Mouse (Mus musculus): ENCODE results near the gene Aldh1a2. TPM values are rescaled to one million over a fixed set of nuclear protein-coding genes. Genes with fewer than 3 reads are reported as not detected.

The Aldh1a2 gene
- total RNA-seq, 2 experiments from 2014 or later, result 5.6 to 7.9 TPM

GRCm38 (mm10) chr9:71278741-71279140, 63.2 kb downstream of the Aldh1a2 start:
- DNase-seq (ENCODE audit: low spot score in 2 of 2), result no peak
- intact Hi-C loops (cut with DNase I), result no loop called here

- DNase-seq (ENCODE audit: low spot score in 2 of 2), result no peak
- intact Hi-C loops (cut with DNase I), result no loop called here
Observed at GRCm38 (mm10) chr9:71283156-71283555, 67.6 kb downstream of the Aldh1a2 start.

- intact Hi-C loops (cut with DNase I), result no loop called here
Observed at GRCm38 (mm10) chr9:71285231-71285630, 69.6 kb downstream of the Aldh1a2 start.

DNA sequence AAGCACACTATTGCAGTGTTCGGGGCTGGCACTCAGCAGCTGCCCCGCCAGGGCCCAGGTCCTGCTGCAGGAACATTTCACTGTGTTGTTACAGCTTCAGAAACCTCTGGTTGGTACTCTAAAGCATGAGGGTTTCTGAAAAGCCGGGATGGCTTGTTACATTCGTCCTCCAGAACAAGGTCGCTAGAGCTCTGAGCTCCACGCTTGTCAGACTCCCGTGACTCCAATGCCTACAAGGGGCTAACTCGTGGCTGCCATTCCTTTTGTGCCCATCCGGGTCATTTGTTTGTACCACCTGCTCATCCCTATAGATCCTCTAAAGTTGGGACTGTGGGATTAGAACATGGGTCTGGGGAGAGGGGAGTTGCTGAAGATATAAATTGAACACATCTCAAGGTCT, 70.8 kb downstream of the Aldh1a2 start:
- DNase-seq (ENCODE audit: low spot score in 2 of 2), result no peak
- intact Hi-C loops (cut with DNase I), result no loop called here

More at GRCm38 (mm10) chr9:71285231-71285630, 69.6 kb downstream of the Aldh1a2 start:
- DNase-seq (ENCODE audit: low spot score in 2 of 2), result no peak

GRCm38 (mm10) chr9:71288738-71289137, 73.1 kb downstream of the Aldh1a2 start:
- no peak for DNase-seq (ENCODE audit: low spot score in 2 of 2)
- intact Hi-C loops (cut with DNase I), result no loop called here

GRCm38 (mm10) chr9:71289810-71290209, 74.2 kb downstream of the Aldh1a2 start:
- intact Hi-C loops (cut with DNase I), result no loop called here
- DNase-seq (ENCODE audit: low spot score in 2 of 2), result no peak

DNA sequence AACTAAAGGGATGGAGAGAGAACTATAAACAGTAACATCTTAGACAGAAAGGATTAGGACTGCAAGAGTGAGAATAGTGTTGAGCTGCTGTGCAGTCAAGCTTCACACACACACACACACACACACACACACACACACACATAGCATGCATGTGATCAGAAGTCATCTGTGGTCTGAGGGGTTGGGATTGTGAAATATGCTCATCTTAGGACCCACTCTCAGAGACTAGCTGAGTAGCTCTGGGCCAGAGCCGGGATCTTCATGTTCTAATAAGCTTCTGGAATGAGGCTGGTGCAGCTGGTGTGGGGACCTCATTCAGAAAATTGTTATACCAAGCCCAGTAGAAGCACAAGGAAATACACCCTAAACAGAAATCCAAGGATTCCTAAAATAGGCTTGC, 75.1 kb downstream of the Aldh1a2 start:
- intact Hi-C loops (cut with DNase I), result no loop called here

DNA sequence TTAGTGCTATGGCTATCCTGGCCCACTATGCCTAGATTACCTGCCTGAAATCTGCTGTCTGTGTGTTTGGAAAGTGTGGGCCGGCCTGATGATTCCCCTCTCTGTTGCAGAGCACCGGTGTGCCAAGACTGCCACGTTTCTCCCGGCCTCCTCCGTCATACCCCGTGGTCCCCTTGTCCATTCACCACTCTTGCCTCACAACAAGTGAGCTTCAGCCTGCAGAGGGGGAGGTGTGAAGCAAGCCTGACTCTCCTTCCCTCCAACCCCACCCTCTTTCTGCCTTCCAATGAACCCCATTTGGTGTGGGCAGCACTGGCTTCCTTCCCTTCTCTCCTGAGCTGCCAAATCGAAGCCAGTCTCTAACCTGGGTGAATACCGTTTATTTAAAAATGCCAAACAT, 79.9 kb downstream of the Aldh1a2 start:
- intact Hi-C loops (cut with DNase I), result no loop called here
- no peak for DNase-seq (ENCODE audit: low spot score in 2 of 2)

More for the DNA sequence above, 75.1 kb downstream of the Aldh1a2 start:
- DNase-seq (ENCODE audit: low spot score in 2 of 2), result no peak

GRCm38 (mm10) chr9:71303594-71303993, 88.0 kb downstream of the Aldh1a2 start:
- DNase-seq (ENCODE audit: low spot score in 2 of 2), result no peak
- intact Hi-C loops (cut with DNase I), result no loop called here

DNA sequence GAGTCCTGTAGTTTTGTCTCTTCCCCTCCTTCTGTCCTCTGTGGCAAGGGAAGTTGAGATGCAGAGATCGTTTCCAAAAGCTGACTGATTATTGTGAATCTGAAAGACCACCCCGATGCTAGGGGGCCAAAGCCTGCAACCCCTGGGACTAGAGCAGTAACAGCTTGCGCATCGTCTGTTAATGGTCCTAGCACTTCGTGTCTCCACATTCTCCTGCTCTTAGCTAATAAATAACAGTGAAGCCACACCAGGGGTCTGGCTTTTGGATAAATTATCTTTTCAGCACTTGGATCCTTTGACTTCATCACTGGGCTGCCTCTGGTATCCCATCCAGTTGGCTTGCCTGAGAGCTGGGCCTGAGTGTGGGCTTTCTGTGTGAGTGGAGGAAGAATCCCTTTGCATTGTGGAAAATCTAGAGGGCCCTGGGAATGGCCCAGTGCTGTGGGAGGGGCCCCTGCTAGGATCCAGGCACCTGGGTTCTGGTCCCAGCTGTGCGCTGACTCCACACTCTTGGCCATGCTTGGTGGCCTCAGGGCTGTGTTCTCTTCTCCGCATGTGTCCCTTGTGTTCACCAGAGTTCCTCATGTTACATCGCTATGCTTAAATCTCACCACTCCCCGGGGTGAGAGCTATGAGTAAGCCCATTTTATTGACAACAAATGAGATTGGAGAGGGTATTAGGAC, 91.7 kb downstream of the Aldh1a2 start:
- intact Hi-C loops (cut with DNase I), result no loop called here
- DNase-seq (ENCODE audit: low spot score in 2 of 2), result no peak

DNA sequence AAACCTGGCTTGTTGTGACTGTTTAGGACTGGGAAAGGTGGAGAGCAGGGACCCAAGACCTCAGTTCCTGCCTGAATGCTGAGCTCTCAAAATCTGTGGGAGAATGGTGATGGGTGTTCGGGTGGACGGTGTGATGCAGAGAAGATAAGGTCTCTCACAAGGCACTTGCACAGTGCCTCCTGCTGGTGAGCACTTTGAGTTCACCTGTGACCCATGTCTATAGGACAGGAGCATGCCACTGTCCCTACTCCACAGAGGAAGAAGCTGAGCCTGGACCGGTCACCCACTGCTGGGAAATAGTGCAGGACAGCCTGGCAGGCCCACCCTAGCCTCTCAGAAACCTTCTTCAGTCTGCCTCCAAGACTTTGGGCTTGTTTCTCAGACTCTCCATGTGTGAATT, 100.4 kb downstream of the Aldh1a2 start:
- no peak for DNase-seq (ENCODE audit: low spot score in 2 of 2)
- intact Hi-C loops (cut with DNase I), result no loop called here

- no peak for DNase-seq (ENCODE audit: low spot score in 2 of 2)
- intact Hi-C loops (cut with DNase I), result no loop called here
Observed at GRCm38 (mm10) chr9:71317096-71317920, 101.7 kb downstream of the Aldh1a2 start.

DNA sequence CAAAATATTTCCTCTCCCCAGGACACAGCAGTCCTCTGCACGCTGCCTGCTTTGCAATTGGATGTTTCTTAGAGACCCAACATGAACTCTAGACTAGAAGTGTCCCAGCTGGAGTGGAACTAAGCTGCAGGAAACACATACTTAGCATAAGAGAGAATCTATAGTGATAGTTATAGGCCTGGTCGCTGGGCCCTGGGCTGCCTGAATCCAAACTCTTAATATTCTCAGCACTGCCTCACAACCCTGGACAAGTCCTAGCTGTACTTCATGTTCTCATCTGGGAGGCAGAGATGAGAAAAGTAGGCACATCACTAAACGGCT, 102.3 kb downstream of the Aldh1a2 start:
- intact Hi-C loops (cut with DNase I), result no loop called here
- DNase-seq (ENCODE audit: low spot score in 2 of 2), result no peak

- intact Hi-C loops (cut with DNase I), result no loop called here
- no peak for DNase-seq (ENCODE audit: low spot score in 2 of 2)
Observed at GRCm38 (mm10) chr9:71319776-71320175, 104.2 kb downstream of the Aldh1a2 start.

DNA sequence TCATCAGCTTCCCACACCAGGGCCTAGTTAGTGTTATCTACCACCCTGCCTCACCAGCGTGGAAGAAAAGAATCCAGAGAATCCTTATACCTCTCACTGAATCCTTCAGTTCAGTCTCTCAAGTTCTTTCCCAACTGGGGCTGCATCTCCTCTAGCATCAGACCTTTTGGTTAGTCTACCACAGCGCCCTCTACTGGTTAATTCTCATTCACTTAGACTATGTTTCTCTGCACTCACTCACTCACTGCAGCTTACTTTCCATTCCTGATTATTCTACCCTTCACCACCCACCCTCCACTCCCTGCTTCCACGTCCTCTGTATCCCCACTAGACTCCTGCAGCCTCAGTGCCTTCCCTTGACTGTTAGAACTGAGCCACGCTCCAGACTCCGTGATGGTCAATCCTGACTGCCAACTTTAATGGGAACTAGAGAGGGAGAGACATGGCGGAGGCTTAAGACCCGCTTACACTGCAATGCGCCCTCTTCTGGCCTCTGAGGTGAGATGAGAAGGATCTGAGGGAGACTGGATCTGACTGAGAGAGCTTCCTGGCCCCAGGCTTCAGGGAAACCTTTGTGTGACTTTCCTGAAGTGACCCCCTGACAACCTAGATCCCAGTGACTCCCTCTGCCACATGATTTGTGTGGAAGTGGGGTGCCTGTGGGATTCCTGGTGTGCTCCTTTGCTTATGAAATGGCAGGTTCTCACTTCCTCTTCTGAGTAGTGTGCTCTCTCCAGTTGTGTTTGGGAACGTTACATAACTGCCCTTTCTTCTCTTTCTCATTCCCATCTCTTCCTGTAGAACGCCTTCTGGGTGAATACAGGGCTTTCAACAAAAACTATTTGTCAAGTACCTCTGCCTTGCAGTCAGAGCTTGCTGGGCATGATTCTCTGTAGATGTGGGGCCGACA, 104.9 kb downstream of the Aldh1a2 start:
- intact Hi-C loops (cut with DNase I), result no loop called here
- no peak for DNase-seq (ENCODE audit: low spot score in 2 of 2)

DNA sequence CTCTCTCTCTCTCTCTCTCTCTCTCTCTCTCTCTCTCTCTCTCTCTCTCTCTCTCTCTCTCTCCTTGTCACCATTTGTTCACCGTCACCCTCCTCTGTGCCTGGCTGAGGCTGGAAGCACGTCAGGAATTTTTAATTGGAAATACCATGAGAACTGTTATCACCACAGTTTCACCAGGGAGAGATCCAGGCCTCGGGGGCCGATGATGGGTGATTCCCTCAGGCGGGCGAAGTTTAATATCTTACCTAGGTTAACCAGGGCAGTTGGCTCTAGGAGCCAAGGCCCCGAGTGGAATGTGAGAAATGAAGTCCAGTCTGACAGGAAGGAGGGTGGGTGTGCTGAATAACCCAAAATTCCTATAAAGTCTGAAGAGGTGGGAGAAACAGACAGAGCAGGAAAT, 105.8 kb downstream of the Aldh1a2 start:
- intact Hi-C loops (cut with DNase I), result no loop called here
- no peak for DNase-seq (ENCODE audit: low spot score in 2 of 2)

- no peak for DNase-seq (ENCODE audit: low spot score in 2 of 2)
- intact Hi-C loops (cut with DNase I), result no loop called here
Observed at GRCm38 (mm10) chr9:71321871-71322270, 106.3 kb downstream of the Aldh1a2 start.

- DNase-seq (ENCODE audit: low spot score in 2 of 2), result no peak
- intact Hi-C loops (cut with DNase I), result no loop called here
Observed at GRCm38 (mm10) chr9:71323303-71323952, 107.8 kb downstream of the Aldh1a2 start.

- DNase-seq (ENCODE audit: low spot score in 2 of 2), result no peak
Observed at GRCm38 (mm10) chr9:71324060-71324459, 108.5 kb downstream of the Aldh1a2 start.

DNA sequence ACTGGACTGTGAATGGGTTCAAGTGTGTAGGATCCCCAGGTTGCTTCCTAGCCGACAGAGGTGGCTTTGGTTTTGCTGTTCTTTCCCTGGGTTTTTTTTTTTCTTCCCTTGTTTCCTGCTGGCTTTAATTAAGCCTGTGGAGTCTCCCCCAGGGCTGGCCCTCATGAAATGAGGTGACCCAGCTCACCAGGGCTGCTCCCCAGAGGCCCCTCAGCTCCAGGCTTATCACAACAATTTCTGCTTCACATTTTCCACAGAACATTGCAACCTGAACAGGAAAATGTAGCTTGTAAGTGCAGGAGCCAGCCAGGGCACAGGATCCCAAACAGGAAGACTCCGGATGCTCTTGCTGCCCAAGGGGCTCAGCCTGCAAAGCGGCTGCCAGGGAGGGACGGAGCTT, 110.7 kb downstream of the Aldh1a2 start:
- no peak for DNase-seq (ENCODE audit: low spot score in 2 of 2)
- intact Hi-C loops (cut with DNase I), result no loop called here

More at GRCm38 (mm10) chr9:71324060-71324459, 108.5 kb downstream of the Aldh1a2 start:
- intact Hi-C loops (cut with DNase I), result no loop called here

All from left cerebral cortex, postnatal 36 days (tissue).